Mouse (Mus musculus) adrenal gland, postnatal 14 days (tissue): ENCODE measurements around the gene Rnpc3. TPM values are rescaled to one million over a fixed set of nuclear protein-coding genes. Genes with fewer than 3 reads are reported as not detected.
"Not testable (repeated sequence)": the region's sequence is repeated elsewhere in the genome, so short reads cannot be mapped to it uniquely, and the experiment has no call there.

Experiments
- DNase-seq: peaks from one replicate; pipeline ENCODE4 v3.0.0; 2021; ENCODE audit warnings: mixed read lengths
- long read RNA-seq, 2 experiments: library from polyadenylated mRNA; stranded (forward); transcript quantifications; one replicate each; pipeline ENCODE4 v2.0.0; 2021
- total RNA-seq: library from RNA; stranded (reverse); gene quantifications from 2 replicates; pipeline ENCODE4 v1.2.3, GENCODE M21; 2021

Rnpc3 gene
- total RNA-seq, result 22.9 and 26.1 TPM in 2 replicates
- long read RNA-seq, experiment 1, partial matches to known transcripts, result 1 of 7 reads
- long read RNA-seq, experiment 1, other reads (novel, unspliced or antisense), result 1 of 7 reads
- long read RNA-seq, experiment 2, partial matches to known transcripts, result 0 of 5 reads
- long read RNA-seq, experiment 2, other reads (novel, unspliced or antisense), result 0 of 5 reads

- DNase-seq, result peak; percentile 97
Observed at GRCm38 (mm10) chr3:113629606-113630359, at the start of gene Rnpc3. Gene Rnpc3, minus strand, starts transcription at chr3:113630149.

GRCm38 (mm10) chr3:113656940-113657339 lies 27.0 kb upstream of the Rnpc3 start:
- DNase-seq, result peak; percentile 32

- no peak for DNase-seq
Observed at GRCm38 (mm10) chr3:113654335-113654734, 24.4 kb upstream of the Rnpc3 start.

- DNase-seq, result not testable (repeated sequence)
Observed at GRCm38 (mm10) chr3:113651386-113651785, 21.4 kb upstream of the Rnpc3 start.

GRCm38 (mm10) chr3:113639545-113639944 lies 9.6 kb upstream of the Rnpc3 start:
- DNase-seq, result no peak

- no peak for DNase-seq
Observed at GRCm38 (mm10) chr3:113634220-113634619, 4.3 kb upstream of the Rnpc3 start.

- no peak for DNase-seq
Observed at GRCm38 (mm10) chr3:113631611-113632010, 1.7 kb upstream of the Rnpc3 start.

GRCm38 (mm10) chr3:113630564-113630963 lies 615 bp upstream of the Rnpc3 start:
- DNase-seq, result no peak

GRCm38 (mm10) chr3:113606599-113606998 lies 23.4 kb downstream of the Rnpc3 start, which contains the start of gene Amy1:
Gene Amy1, minus strand, starts transcription at chr3:113606699.
- DNase-seq, result no peak

- DNase-seq, result no peak
Observed at GRCm38 (mm10) chr3:113590844-113591243, 39.1 kb downstream of the Rnpc3 start.

GRCm38 (mm10) chr3:113574578-113574977 lies 55.4 kb downstream of the Rnpc3 start:
- DNase-seq, result peak; percentile 37

GRCm38 (mm10) chr3:113574138-113574537 lies 55.8 kb downstream of the Rnpc3 start:
- peak; percentile 7 for DNase-seq

GRCm38 (mm10) chr3:113572158-113572557 lies 57.8 kb downstream of the Rnpc3 start:
- DNase-seq, result no peak

Other genes starting within 250 kb of the Rnpc3 start
- gene Amy2a1, start 97.7 kb downstream of the Rnpc3 start, total RNA-seq, result 1.6 TPM in 1 of 2 replicates, not detected in the other
- 47.7 and 82.7 TPM in 2 replicates for gene Amy1, start 23.4 kb downstream of the Rnpc3 start, total RNA-seq